Mouse (Mus musculus): Measurements from ENCODE around the gene Grhpr. TPM values are rescaled to one million over a fixed set of nuclear protein-coding genes. Genes with fewer than 3 reads are reported as not detected.
"Not testable (repeated sequence)": the region's sequence is repeated elsewhere in the genome, so short reads cannot be mapped to it uniquely, and the experiment has no call there.

Grhpr gene
- total RNA-seq, 4 experiments from 2014 or later, result 34.0 to 54.1 (median 44.9) TPM

- no peak for DNase-seq (ENCODE audit: low spot score)
Measured at GRCm38 (mm10) chr4:44974331-44974730, 6.9 kb upstream of the Grhpr start.

GRCm38 (mm10) chr4:44976026-44976615 is 5.1 kb upstream of the Grhpr start:
- no peak for DNase-seq (ENCODE audit: low spot score)

- no peak for DNase-seq (ENCODE audit: low spot score)
Measured at GRCm38 (mm10) chr4:44976921-44977710, 4.1 kb upstream of the Grhpr start.

DNA sequence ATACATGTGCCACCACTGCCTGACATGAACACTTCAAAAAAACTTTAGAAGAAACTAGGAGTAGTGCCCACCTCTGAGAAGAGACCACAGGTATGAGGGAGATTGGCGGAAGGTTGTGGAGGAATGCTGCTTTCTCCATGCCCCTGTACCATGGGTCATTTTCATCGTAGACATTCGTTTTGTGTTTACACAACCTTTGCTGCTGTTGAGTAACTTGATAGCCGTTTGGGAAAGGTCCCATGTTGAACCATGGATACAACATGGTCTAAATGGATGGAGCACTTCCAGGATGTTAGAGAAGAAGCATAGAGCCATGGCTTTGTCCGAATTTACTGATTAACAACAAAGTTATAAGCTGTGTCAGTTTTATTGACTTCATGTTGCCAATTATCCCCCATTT is 3.0 kb upstream of the Grhpr start:
- no peak for DNase-seq (ENCODE audit: low spot score)

DNA sequence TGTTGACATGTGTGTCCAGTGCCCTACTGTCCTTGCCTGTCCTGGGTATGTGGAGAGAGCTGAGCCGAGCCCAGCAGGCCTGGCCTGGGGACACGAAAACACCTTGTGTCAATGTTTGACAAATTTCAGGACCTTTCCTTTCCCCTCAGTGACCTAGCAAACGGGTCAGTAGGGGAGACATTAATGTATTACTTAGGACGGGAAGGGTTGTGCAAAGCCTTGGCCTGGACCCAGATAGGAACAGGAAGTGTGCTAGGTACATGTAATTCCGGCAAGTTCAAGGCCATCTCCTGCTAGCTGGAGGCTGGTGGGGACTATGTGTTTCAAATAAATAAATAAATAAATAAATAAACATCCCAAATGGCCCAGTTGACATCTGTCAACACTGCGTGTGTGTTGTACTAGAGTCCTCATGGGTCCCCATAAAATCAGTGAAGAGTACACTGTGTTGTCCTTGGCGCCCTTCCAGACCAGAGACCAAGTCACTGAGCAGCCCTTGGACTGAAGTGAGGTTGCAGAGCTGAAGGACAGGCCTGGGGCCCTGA is 1.3 kb upstream of the Grhpr start:
- no peak for DNase-seq (ENCODE audit: low spot score)

DNA sequence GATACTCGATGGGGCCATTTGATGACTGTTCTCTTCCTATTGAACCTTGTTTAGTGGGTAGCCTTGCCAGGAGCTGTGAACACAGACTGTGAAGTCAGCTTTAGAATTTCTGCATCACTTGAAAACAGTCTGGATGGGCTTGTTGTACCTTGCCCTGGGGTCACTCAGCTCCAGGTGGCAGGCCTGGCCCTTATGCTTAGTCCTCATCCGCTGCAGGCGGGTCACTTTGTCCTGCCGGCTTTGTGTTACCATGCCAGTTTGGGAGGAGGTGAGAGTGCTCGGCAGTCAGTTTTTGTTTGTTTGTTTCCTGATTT is 736 bp downstream of the Grhpr start:
- DNase-seq (ENCODE audit: low spot score), result no peak

DNA sequence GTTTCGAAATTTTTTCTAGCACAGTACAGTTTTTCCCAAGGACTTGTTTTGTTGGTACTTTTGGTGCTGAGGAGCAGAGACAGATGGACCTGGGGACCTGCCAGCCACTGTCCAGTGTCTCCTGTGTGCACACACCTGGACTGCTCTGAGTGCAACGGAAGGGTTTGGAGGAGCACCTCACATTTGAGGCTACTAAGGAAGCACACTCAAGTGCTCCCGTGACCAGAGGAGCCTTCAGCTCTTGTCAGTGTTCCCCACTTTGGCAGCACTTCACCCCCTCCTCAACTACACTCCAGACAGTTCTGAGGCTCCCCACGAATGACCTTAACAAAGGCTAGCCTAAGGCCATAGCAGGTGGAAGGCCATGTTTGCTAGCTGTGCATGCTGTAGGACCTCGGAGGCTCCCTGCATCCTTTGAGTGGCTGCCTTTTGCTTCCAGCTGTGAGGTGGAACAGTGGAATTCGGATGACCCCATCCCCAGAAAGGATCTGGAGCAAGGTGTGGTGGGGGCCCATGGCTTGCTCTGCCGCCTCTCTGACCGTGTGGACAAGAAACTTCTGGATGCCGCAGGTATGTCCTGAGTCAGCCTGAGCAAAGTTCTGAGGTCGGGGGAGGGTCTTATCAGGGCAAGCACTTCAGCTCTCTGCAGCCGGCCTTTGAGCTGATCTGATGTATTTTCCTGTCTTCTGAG is 1.4 kb downstream of the Grhpr start:
- no peak for DNase-seq (ENCODE audit: low spot score)

GRCm38 (mm10) chr4:44983131-44983740 is 2.0 kb downstream of the Grhpr start:
- no peak for DNase-seq (ENCODE audit: low spot score)

DNA sequence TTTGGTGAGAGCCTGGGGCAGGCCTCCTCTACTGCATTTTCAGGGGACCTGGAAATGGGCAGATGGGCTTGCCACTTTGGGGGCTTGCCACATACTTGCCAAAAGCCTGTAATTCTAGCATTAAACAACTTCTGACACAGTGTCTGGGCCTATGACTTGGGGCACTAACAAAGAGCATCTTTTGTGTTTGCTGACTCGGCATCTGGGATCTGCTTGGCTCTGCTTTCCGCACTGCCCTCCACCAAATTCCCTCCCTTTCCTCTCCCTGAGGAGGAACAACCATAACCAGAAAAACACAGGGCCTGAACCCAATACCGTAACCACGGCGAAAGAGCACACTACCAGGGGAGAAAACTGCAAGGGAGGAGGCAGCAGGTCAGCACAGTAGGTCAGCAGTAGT is 9.4 kb downstream of the Grhpr start:
- DNase-seq (ENCODE audit: low spot score), result no peak

- DNase-seq (ENCODE audit: low spot score), result not testable (repeated sequence)
Measured at GRCm38 (mm10) chr4:44992330-44992729, 11.1 kb downstream of the Grhpr start.

DNA sequence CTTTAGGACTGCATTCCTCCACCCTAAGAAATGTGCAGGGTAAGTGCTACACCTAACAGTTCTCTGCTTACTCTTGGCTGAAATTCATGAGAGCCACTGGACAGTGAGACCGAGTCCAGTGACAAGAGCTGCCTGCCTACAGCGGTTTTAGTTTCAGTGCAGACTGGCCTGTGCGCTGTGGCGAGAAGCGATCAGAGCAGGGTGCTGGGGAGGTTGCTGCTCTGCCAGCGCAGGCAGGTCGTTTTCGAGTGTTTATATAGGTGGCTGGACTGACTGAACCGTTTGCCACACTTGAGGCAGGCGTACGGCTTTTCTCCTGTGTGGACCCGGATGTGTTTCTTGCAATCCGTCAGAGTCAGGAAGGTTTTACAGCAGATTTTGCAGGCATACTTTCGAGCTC is 12.0 kb downstream of the Grhpr start:
- DNase-seq (ENCODE audit: low spot score), result not testable (repeated sequence)

- no peak for DNase-seq (ENCODE audit: low spot score)
Measured at GRCm38 (mm10) chr4:44993847-44994246, 12.7 kb downstream of the Grhpr start.

GRCm38 (mm10) chr4:44994776-44995175 is 13.6 kb downstream of the Grhpr start:
- DNase-seq (ENCODE audit: low spot score), result no peak

- DNase-seq (ENCODE audit: low spot score), result no peak
Measured at GRCm38 (mm10) chr4:44998071-44998470, 16.9 kb downstream of the Grhpr start.

DNA sequence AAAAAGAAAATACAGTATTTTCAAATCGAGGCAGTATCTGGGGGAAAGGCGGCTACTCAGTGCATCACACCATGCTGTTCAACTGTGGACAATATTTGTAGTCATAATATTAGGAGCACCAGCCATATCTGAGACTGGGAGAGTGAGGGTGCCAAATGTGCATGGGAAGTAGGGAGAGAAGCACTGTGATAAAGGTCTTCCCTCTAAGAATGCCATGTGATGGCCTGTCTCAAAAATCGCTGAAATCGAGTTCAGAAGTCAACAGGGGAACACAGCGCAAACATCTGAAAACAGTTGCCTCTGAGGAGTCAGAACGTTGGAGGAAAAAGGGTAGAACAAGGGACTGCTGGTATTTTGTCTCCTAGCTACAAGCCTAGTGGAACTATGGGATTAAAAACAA is 18.8 kb downstream of the Grhpr start:
- DNase-seq (ENCODE audit: low spot score), result no peak

DNA sequence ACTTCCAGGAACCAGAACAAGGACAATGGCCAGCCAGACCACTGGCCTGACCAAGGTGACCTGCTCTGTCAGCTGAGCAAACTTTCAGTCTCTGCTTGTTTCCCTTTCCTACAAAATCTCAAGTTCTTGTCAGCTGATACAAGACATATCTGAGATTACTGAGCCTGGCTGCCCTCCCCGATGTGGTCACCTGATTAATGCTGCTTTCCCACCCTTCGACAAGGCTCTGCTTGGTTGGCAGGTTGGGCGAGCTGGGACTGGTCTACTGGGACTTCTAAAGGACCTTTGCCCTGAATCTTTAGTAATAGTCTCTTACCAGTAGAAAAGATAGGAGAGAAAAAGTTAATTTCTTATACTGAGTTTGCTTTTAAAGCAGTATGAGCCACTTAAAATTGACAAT is 24.3 kb downstream of the Grhpr start:
- no peak for DNase-seq (ENCODE audit: low spot score)

GRCm38 (mm10) chr4:45010806-45011415 is 29.7 kb downstream of the Grhpr start:
- no peak for DNase-seq (ENCODE audit: low spot score)

DNA sequence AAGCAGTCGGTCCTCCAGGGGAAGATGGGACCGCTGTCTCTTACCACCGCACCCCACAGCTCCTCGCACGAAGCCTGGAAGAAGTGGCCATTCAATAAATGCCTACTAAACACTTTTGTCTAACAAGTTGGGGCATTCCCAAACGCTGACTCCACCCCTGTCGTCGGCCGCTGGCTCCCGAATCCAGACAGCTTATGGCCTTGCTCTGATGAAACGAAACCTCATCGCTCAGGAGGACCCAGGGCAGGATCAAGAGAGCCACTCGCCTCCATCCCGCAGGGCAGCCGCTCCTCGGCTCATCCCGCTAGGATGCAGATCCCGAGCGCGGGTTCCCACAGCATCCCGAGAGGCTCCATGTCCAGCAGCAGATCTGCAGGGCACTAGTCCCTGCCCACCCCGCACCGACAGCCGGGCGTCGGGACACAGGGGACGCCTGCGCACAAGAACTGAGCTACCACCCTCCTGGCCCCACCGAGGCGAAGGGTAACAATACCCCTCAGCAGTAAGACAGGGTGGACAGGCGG is 30.4 kb downstream of the Grhpr start:
- peak; percentile 75 for DNase-seq (ENCODE audit: low spot score)

GRCm38 (mm10) chr4:45012105-45012975 is 31.1 kb downstream of the Grhpr start, which contains the start of gene Zbtb5:
Zbtb5 (minus strand) TSS chr4:45012412.
- DNase-seq (ENCODE audit: low spot score), result peak; percentile 100

DNA sequence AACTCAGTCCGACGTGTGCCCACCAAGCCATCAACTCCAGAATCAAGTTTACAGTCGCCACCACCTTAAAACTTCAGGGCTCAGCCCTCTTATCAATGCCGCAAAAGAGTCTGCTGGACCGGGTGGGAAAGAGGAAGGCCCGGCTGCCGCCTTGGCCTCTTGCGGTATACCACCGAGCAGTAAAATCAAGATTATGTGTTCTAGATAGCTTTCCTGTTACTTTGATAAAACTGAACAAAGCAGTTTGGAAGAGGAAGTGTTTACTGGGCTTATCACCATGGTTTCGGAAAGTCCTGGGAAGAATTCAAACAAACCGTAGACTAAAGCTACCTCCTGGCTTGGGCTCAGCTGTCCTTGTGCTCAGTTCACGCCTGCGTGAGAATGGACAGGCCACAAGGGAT is 31.8 kb downstream of the Grhpr start:
- peak; percentile 38 for DNase-seq (ENCODE audit: low spot score)
